Mouse (Mus musculus) small intestine, adult 2 months (tissue): ENCODE measurements at regions not wholly inside any gene's neighbourhood (a gene's known extent, or its start where the extent isn't known, plus 50 kb on each side); places are given as distances from the start of the nearest gene placed in this dataset.

Experiments used
- CTCF ChIP-seq: fragments of 200-500 bp; IDR thresholded peaks from 2 replicates; pipeline ENCODE4 v1.5.1; 2012; ENCODE audit warnings: low read depth, mild to moderate bottlenecking, control low read depth, inconsistent platforms, low read length, moderate library complexity, mixed read lengths; ENCODE audit not compliant: insufficient replicate concordance, insufficient read length; ENCODE audit errors: extremely low read depth
- POLR2A ChIP-seq: fragments of 200-500 bp; IDR thresholded peaks from 2 replicates; pipeline ENCODE4 v1.6.1; 2012; ENCODE audit warnings: low read depth, mild to moderate bottlenecking, control low read depth, inconsistent platforms, low read length, moderate library complexity

- TF ChIP-seq POLR2A = no peak
- TF ChIP-seq CTCF = no peak
Observed at GRCm38 (mm10) chr8:115555452-115555851, 152.1 kb downstream of the Maf start.
